ENCODE assay signal across 17 mouse cellular contexts in genomic region chr11:6558234-6558633, GRCm38 (mm10). TPM values are rescaled to one million over a fixed set of nuclear protein-coding genes. Genes with fewer than 3 reads are reported as not detected.
A peak's percentile ranks its signal among the peaks of the same experiment; 100 is the strongest.
DNase-seq lines count a peak whose midpoint lies in the region; ATAC-seq and TF ChIP-seq lines count a peak whose summit lies in the region.
"Had no signal": no experiment of that assay in that cellular context is flagged by ENCODE, and none has a peak within 500 bp of the region (broad histone marks: within the 10 kb centered on the region; RNA-seq: fewer than 3 reads in every experiment).

No protein-coding gene starts in this region.

- H3K36me3 ChIP-seq in midbrain, postnatal 0 days (ENCODE audit: insufficient read depth, low read length), result no peaks in the 10 kb centered on the region

- TF ChIP-seq CTCF in midbrain, postnatal 0 days (IDR thresholded peaks at IDR 0.05), result no peak

- peak; percentile 11 for DNase-seq in adrenal gland, postnatal 14 days
- no peak for DNase-seq in adrenal gland, adult (ENCODE audit: inconsistent age in 2 of 2, low spot score in 1 of 2)
- peak; percentile 37 for DNase-seq in lung, postnatal 36 days
- DNase-seq in lung, postnatal 10 days, result no peak
- DNase-seq in NIH3T3 (ENCODE audit: low read depth), result peak; percentile 26
- DNase-seq in thymus, postnatal 4 days, result peak; percentile 48
- DNase-seq in midbrain, postnatal 0 days (ENCODE audit: low spot score), result no peak
- DNase-seq in urinary bladder, postnatal 10 days (ENCODE audit: low spot score), result no peak
- DNase-seq: adrenal gland, adult 2 months; cerebellum, adult 2 months; gastrocnemius, postnatal 36 days; kidney, postnatal 14 days; left cerebral cortex, postnatal 4 days; liver, embryonic 13.5 days; lung, postnatal 4 days had no signal

- H3K4me2 ChIP-seq in midbrain, postnatal 0 days (ENCODE audit: low read depth, low read length, poor library complexity, severe bottlenecking), result no peak overlapping the region
- H3K4me2 ChIP-seq: heart, embryonic 11.5 days; liver, embryonic 13.5 days; midbrain, embryonic 11.5 days had no signal

- H3K9me3 ChIP-seq in midbrain, postnatal 0 days (ENCODE audit: low read length), result no peaks in the 10 kb centered on the region
- H3K9me3 ChIP-seq: liver, embryonic 13.5 days had no signal

- no peak for ATAC-seq in midbrain, postnatal 0 days (ENCODE audit: low FRiP score)

- no peaks in the 10 kb centered on the region for H3K27me3 ChIP-seq in midbrain, postnatal 0 days (ENCODE audit: insufficient read depth, low read length)
- H3K27me3 ChIP-seq: liver, embryonic 13.5 days had no signal

- no peak overlapping the region for H3K4me3 ChIP-seq in midbrain, postnatal 0 days (ENCODE audit: low read depth, low read length)
- H3K4me3 ChIP-seq: liver, embryonic 13.5 days had no signal

- no peak overlapping the region for H3K9ac ChIP-seq in midbrain, postnatal 0 days (replicated peaks; ENCODE audit: low read length, poor library complexity, severe bottlenecking)
- H3K9ac ChIP-seq: liver, embryonic 13.5 days had no signal

- H3K27ac ChIP-seq in midbrain, postnatal 0 days (ENCODE audit: low read depth, low read length), result no peak overlapping the region

- H3K4me1 ChIP-seq in midbrain, postnatal 0 days (ENCODE audit: insufficient read depth, low read length), result no peaks in the 10 kb centered on the region

- WGBS in midbrain, postnatal 0 days, result 85% methylated on average over 3 of the region's 3 CpGs

RNA-seq across cellular contexts. Expression of gene Ccm2, which starts 11.5 kb away (rescaled TPM):
- total RNA-seq in adrenal gland, postnatal 14 days (2021), result 37.6 and 47.5 TPM in 2 replicates
- 45.6 and 71.3 TPM in 2 replicates for total RNA-seq in midbrain, postnatal 0 days (2014; rRNA removed)
- polyA plus RNA-seq in midbrain, postnatal 0 days (2015; fragmentation: Nextera tagmentation; extraction: Ambion mirVana), result 64.3 and 67.1 TPM in 2 replicates

RNA-seq across cellular contexts. Expression of gene Myo1g, which starts 37.5 kb away (rescaled TPM):
- 4.0 and 11.8 TPM in 2 replicates for total RNA-seq in adrenal gland, postnatal 14 days (2021)
- 0.99 and 1.5 TPM in 2 replicates for total RNA-seq in midbrain, postnatal 0 days (2014; rRNA removed)
- polyA plus RNA-seq in midbrain, postnatal 0 days (2015; fragmentation: Nextera tagmentation; extraction: Ambion mirVana), result 0.38 and 0.62 TPM in 2 replicates

RNA-seq across cellular contexts. Expression of gene Nacad, which starts 47.6 kb away (rescaled TPM):
- 2.9 and 4.4 TPM in 2 replicates for total RNA-seq in adrenal gland, postnatal 14 days (2021)
- 86.9 and 92.3 TPM in 2 replicates for total RNA-seq in midbrain, postnatal 0 days (2014; rRNA removed)
- 67.6 and 68.0 TPM in 2 replicates for polyA plus RNA-seq in midbrain, postnatal 0 days (2015; fragmentation: Nextera tagmentation; extraction: Ambion mirVana)

Comparison
In these comparisons a context has a peak if more than half of its experiments do, and no peak if none do; other contexts are left out.
1. DNase-seq: peak in adrenal gland, postnatal 14 days (single experiment), lung, postnatal 36 days (single experiment), NIH3T3 (single experiment) and thymus, postnatal 4 days (single experiment); none in adrenal gland, adult (0 of 2), lung, postnatal 10 days (single experiment), midbrain, postnatal 0 days (single experiment) and urinary bladder, postnatal 10 days (single experiment).
2. RNA of gene Nacad, which starts 47.6 kb away (total RNA-seq): 86.9 to 92.3 TPM in midbrain, postnatal 0 days; 2.9 to 4.4 TPM in adrenal gland, postnatal 14 days; every median in the first group is over 10 times any median in the second.